Mouse (Mus musculus) liver, embryonic 14.5 days (tissue): ENCODE data around the gene Strn3. TPM values are rescaled to one million over a fixed set of nuclear protein-coding genes. Genes with fewer than 3 reads are reported as not detected.

ENCODE experiments used
- ATAC-seq: fragments of 200-750 bp; cut with Nextera tagmentation; 2 replicates; pipeline ENCODE4 v1.8.0; 2017; ENCODE audit warnings: moderate number of reproducible peaks, mild to moderate bottlenecking, moderate library complexity; ENCODE audit not compliant: insufficient read depth
- DNase-seq, 3 experiments: peaks; one replicate each; pipeline ENCODE4 v3.0.0-alpha.2; 2012 to 2013; ENCODE audit warnings: low read depth in 3 of 3, low spot score in 3 of 3
- H3K27ac ChIP-seq: fragments of 300-500 bp; sonication (generic); 2 replicates; pipeline ENCODE4 v1.5.1; 2014; ENCODE audit warnings: moderate library complexity, mild to moderate bottlenecking, control low read depth, inconsistent platforms
- H3K27me3 ChIP-seq: fragments of 300-500 bp; sonication (generic); 2 replicates; pipeline ENCODE4 v1.6.1; 2014; ENCODE audit warnings: mild to moderate bottlenecking, low read length, moderate library complexity; ENCODE audit not compliant: control insufficient read depth, insufficient read depth
- H3K36me3 ChIP-seq: fragments of 300-500 bp; sonication (generic); replicated peaks from 2 replicates; pipeline ENCODE4 v1.6.1; 2014; ENCODE audit warnings: low read depth; ENCODE audit not compliant: control insufficient read depth, insufficient read depth
- H3K4me1 ChIP-seq, 2 experiments: fragments of 200-500 bp in 1 of 2; fragments of 300-500 bp in 1 of 2; sonication (generic) in 1 of 2; replicated peaks; 2 replicates each; pipeline ENCODE4 v1.6.1; 2012 to 2014; ENCODE audit warnings: antibody characterized with exemption in 1 of 2, inconsistent platforms in 1 of 2, low read length in 1 of 2; ENCODE audit not compliant: control insufficient read depth in 2 of 2, insufficient read depth in 2 of 2
- H3K4me2 ChIP-seq: fragments of 300-500 bp; sonication (generic); 2 replicates; pipeline ENCODE4 v1.6.1; 2014; ENCODE audit warnings: low read depth, mild to moderate bottlenecking, control low read depth, moderate library complexity
- H3K4me3 ChIP-seq, 2 experiments: fragments of 200-500 bp in 1 of 2; fragments of 300-500 bp in 1 of 2; sonication (generic) in 1 of 2; 2 replicates each; pipeline ENCODE4 v1.5.1; 2012 to 2014; ENCODE audit warnings: low read depth in 2 of 2, low read length in 2 of 2, mild to moderate bottlenecking in 2 of 2, control low read depth in 1 of 2, inconsistent platforms in 1 of 2, moderate library complexity in 1 of 2; ENCODE audit not compliant: insufficient read depth in 1 of 2
- H3K9ac ChIP-seq: fragments of 300-500 bp; sonication (generic); replicated peaks from 2 replicates; pipeline ENCODE4 v1.6.1; 2014; ENCODE audit warnings: mild to moderate bottlenecking, control low read depth, moderate library complexity
- H3K9me3 ChIP-seq: fragments of 300-500 bp; sonication (generic); 2 replicates; pipeline ENCODE4 v1.6.1; 2016; ENCODE audit warnings: low read length, mixed read lengths; ENCODE audit not compliant: control insufficient read depth
- CTCF ChIP-seq: IDR thresholded peaks from 2 replicates; pipeline ENCODE4 v1.5.1; 2016; ENCODE audit warnings: antibody characterized with exemption, low read depth, control low read depth
- EP300 ChIP-seq: IDR thresholded peaks from 2 replicates; pipeline ENCODE4 v1.6.1; 2016; ENCODE audit warnings: antibody characterized with exemption, low read depth
- WGBS: fragments of 180-500 bp; shearing (Covaris S2); extraction: QIAGEN DNeasy Blood & Tissue Kit; methylation state at CpG from one replicate; pipeline ENCODE4 v1.1.7; 2014; ENCODE audit not compliant: insufficient replicate concordance; 5-methylcytosine and 5-hydroxymethylcytosine counted together
- polyA plus RNA-seq, 2 experiments: library from polyadenylated mRNA; depleted of rRNA in 1 of 2; stranded (reverse) in 1 of 2; unstranded in 1 of 2; fragments of >200 nt; fragmentation: Nextera tagmentation in 1 of 2; extraction: Ambion mirVana in 1 of 2; gene quantifications; 2 replicates each; pipeline versions ENCODE4 v1.2.1 to v1.2.3; 2012 to 2014

Strn3 gene
- polyA plus RNA-seq, 2 experiments: 14.2 to 14.9 TPM

- TF ChIP-seq EP300 (no peak), CTCF (no peak)
- DNase-seq (no peak), ATAC-seq (no peak)
- H3K27me3 ChIP-seq: no peaks in the 10 kb centered on the region
- no peak overlapping the region for H3K27ac ChIP-seq
- no peak overlapping the region for H3K9ac ChIP-seq
- H3K36me3 ChIP-seq: no peaks in the 10 kb centered on the region
- H3K4me3 ChIP-seq: no peak overlapping the region
- peaks cover 7 to 15% of the 10 kb centered on the region in 2 experiments for H3K4me1 ChIP-seq
- no peaks in the 10 kb centered on the region for H3K9me3 ChIP-seq
- H3K4me2 ChIP-seq: peak overlapping the region; percentile 22; the same call in 1 of the 2 replicates
- WGBS: 70% methylated on average over 2 of the region's 2 CpGs
Observed at GRCm38 (mm10) chr12:51688546-51688945, 3.2 kb downstream of the Strn3 start.

- Histone ChIP-seq H3K27ac (no peak overlapping the region), H3K36me3 (no peaks in the 10 kb centered on the region), H3K4me1 (peaks cover 0 to 3% of the 10 kb centered on the region in 2 experiments), H3K9me3 (no peaks in the 10 kb centered on the region), H3K27me3 (no peaks in the 10 kb centered on the region), H3K9ac (no peak overlapping the region), H3K4me3 (no peak overlapping the region), H3K4me2 (no peak overlapping the region)
- ATAC-seq (0 out of 2 replicates have a peak, but pooled peaks have one; percentile 28), DNase-seq (no peak)
- WGBS: 75% methylated on average over 1 of the region's 1 CpGs
- TF ChIP-seq CTCF (no peak), EP300 (no peak)
Observed at GRCm38 (mm10) chr12:51678844-51679243, 12.9 kb downstream of the Strn3 start.

- H3K9ac ChIP-seq: no peak overlapping the region
- no peaks in the 10 kb centered on the region for H3K36me3 ChIP-seq
- H3K27me3 ChIP-seq: no peaks in the 10 kb centered on the region
- 76% methylated on average over 2 of the region's 2 CpGs for WGBS
- H3K4me3 ChIP-seq: no peak overlapping the region
- ATAC-seq (no peak), DNase-seq (no peak)
- no peak overlapping the region for H3K27ac ChIP-seq
- no peak overlapping the region for H3K4me2 ChIP-seq
- TF ChIP-seq EP300: no peak
- no peak for TF ChIP-seq CTCF
- H3K4me1 ChIP-seq: peaks cover 0 to 7% of the 10 kb centered on the region in 2 experiments
- no peaks in the 10 kb centered on the region for H3K9me3 ChIP-seq
Observed at GRCm38 (mm10) chr12:51676442-51676841, 15.3 kb downstream of the Strn3 start.

GRCm38 (mm10) chr12:51673270-51673669 lies 18.4 kb downstream of the Strn3 start:
- no peaks in the 10 kb centered on the region for H3K9me3 ChIP-seq
- ATAC-seq (no peak), DNase-seq (no peak)
- H3K36me3 ChIP-seq: no peaks in the 10 kb centered on the region
- no peak overlapping the region for H3K27ac ChIP-seq
- peaks cover 0 to 4% of the 10 kb centered on the region in 2 experiments for H3K4me1 ChIP-seq
- H3K4me2 ChIP-seq: no peak overlapping the region
- no peaks in the 10 kb centered on the region for H3K27me3 ChIP-seq
- no peak overlapping the region for H3K4me3 ChIP-seq
- no peak overlapping the region for H3K9ac ChIP-seq
- 49% methylated on average over 4 of the region's 4 CpGs for WGBS
- TF ChIP-seq CTCF: 0 out of 2 replicates have a peak, but pooled peaks have one; percentile 10
- TF ChIP-seq EP300: no peak

- 50% methylated on average over 5 of the region's 5 CpGs for WGBS
- H3K9ac ChIP-seq: no peak overlapping the region
- TF ChIP-seq CTCF (no peak), EP300 (no peak)
- no peaks in the 10 kb centered on the region for H3K27me3 ChIP-seq
- no peaks in the 10 kb centered on the region for H3K36me3 ChIP-seq
- ATAC-seq: no peak
- H3K27ac ChIP-seq: no peak overlapping the region
- no peaks in the 10 kb centered on the region for H3K9me3 ChIP-seq
- H3K4me2 ChIP-seq: no peak overlapping the region
- peaks cover 0 to 4% of the 10 kb centered on the region in 2 experiments for H3K4me1 ChIP-seq
- H3K4me3 ChIP-seq: no peak overlapping the region
- no peak for DNase-seq
Observed at GRCm38 (mm10) chr12:51671231-51671891, 20.3 kb downstream of the Strn3 start.
